Mouse (Mus musculus) kidney, embryonic 15.5 days (tissue): ENCODE measurements around the gene Tspan4. TPM values are rescaled to one million over a fixed set of nuclear protein-coding genes. Genes with fewer than 3 reads are reported as not detected.

ENCODE experiments used
- ATAC-seq: fragments of 200-750 bp; cut with Nextera tagmentation; replicated peaks from 2 replicates; pipeline ENCODE4 v1.8.0; 2017; ENCODE audit warnings: moderate TSS enrichment; ENCODE audit not compliant: low FRiP score
- H3K27ac ChIP-seq: fragments of 300-500 bp; sonication (generic); 2 replicates; pipeline ENCODE4 v1.5.1; 2015; ENCODE audit warnings: mild to moderate bottlenecking, inconsistent platforms
- H3K27me3 ChIP-seq: fragments of 300-500 bp; sonication (generic); 2 replicates; pipeline ENCODE4 v1.6.1; 2015; ENCODE audit warnings: inconsistent platforms
- H3K36me3 ChIP-seq: fragments of 300-500 bp; sonication (generic); 2 replicates; pipeline ENCODE4 v1.6.1; 2015; ENCODE audit warnings: inconsistent platforms
- H3K4me1 ChIP-seq: fragments of 300-500 bp; sonication (generic); 2 replicates; pipeline ENCODE4 v1.6.1; 2015; ENCODE audit warnings: inconsistent platforms
- H3K4me2 ChIP-seq: fragments of 300-500 bp; sonication (generic); 2 replicates; pipeline ENCODE4 v1.6.1; 2015; ENCODE audit warnings: moderate library complexity, mild to moderate bottlenecking, inconsistent platforms
- H3K4me3 ChIP-seq: fragments of 300-500 bp; sonication (generic); replicated peaks from 2 replicates; pipeline ENCODE4 v1.5.1; 2015; ENCODE audit warnings: mild to moderate bottlenecking, inconsistent platforms
- H3K9ac ChIP-seq: fragments of 300-500 bp; sonication (generic); 2 replicates; pipeline ENCODE4 v1.6.1; 2015; ENCODE audit warnings: mild to moderate bottlenecking, inconsistent platforms
- H3K9me3 ChIP-seq: fragments of 300-500 bp; sonication (generic); replicated peaks from 2 replicates; pipeline ENCODE4 v1.6.1; 2016; ENCODE audit warnings: inconsistent platforms
- WGBS: fragments of 180-500 bp; shearing (Covaris S2); methylation state at CpG from one replicate; pipeline ENCODE4 v1.1.7; 2015; ENCODE audit warnings: mixed read lengths; 5-methylcytosine and 5-hydroxymethylcytosine counted together
- polyA plus RNA-seq: library from polyadenylated mRNA; unstranded; fragments of >200 nt; fragmentation: Nextera tagmentation; extraction: Ambion mirVana; gene quantifications from 2 replicates; pipeline ENCODE4 v1.2.1, GENCODE M21; 2015

The Tspan4 gene
- polyA plus RNA-seq, 1 experiment from 2014 or later, result 93.4 TPM

DNA sequence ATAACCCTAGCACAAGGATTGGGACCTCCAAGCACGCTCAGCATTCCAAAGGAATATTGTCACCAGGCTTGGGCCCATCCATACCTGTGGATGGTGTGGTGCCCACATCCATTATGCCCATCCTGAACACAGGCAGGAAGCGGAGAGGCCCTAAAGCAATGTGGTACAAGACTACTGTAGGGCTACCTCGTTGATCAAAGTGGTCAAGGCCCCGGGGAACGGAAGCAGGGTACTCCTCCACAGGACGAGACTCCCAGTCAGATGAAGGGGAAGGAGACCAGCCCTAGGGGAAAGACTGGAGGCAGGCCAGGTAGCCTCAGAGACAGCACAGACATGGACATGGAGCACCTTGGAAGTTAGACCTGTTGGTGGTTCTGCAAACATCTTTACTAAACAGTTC, 2.3 kb upstream of the Tspan4 start:
- H3K4me2 ChIP-seq, result no peak overlapping the region
- peaks cover 71% of the 10 kb centered on the region for H3K4me1 ChIP-seq
- no peak overlapping the region for H3K27ac ChIP-seq
- H3K27me3 ChIP-seq, result no peaks in the 10 kb centered on the region
- H3K36me3 ChIP-seq, result peaks cover 35% of the 10 kb centered on the region
- no peaks in the 10 kb centered on the region for H3K9me3 ChIP-seq
- H3K9ac ChIP-seq, result no peak overlapping the region
- 76% methylated on average over 6 of the region's 6 CpGs for WGBS
- no peak overlapping the region for H3K4me3 ChIP-seq
- no peak for ATAC-seq

DNA sequence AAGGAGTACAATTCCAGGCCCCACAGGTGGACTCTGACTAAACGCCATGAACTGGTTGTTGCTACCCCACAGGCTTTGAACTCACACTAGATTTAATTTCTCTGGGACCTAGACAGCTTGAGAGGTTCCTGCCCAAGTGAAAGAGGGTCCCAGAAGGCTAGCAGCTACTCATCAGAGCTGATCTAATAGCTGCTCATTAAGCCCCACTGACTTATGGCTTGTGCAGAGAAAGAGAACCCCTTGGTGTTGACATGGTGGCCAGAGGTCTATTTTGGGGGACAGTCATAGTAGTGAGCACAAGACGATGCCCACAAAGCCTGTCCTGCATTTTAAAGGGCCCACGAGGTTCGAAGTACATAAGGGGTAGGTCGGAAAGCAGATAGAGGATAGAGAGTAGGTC, 880 bp upstream of the Tspan4 start:
- peak overlapping the region; percentile 66 for H3K4me3 ChIP-seq
- WGBS, result 7% methylated on average over 5 of the region's 5 CpGs
- peaks cover 35% of the 10 kb centered on the region for H3K36me3 ChIP-seq
- no peaks in the 10 kb centered on the region for H3K27me3 ChIP-seq
- no peak for ATAC-seq
- H3K4me1 ChIP-seq, result peaks cover 65% of the 10 kb centered on the region
- H3K9me3 ChIP-seq, result no peaks in the 10 kb centered on the region
- peak overlapping the region; percentile 92 for H3K4me2 ChIP-seq
- no peak overlapping the region for H3K27ac ChIP-seq
- H3K9ac ChIP-seq, result peak overlapping the region; percentile 66

DNA sequence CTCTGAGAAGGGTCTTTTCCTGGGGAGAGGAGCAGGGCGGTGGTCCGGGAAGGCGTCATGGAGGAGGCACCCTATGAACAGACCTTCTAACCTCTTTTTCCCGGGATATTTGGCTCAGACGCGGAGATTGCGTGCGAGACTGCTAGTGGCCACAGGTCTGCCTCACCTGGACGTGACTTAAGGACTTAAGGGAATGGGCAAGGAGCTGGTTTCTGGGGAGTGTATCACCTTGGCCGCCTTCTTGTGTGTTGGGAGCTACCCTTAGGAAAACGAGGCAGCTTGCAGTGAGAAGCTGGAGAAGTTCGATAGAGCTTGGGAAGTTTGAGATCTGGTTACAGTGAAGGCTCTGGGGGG, 742 bp downstream of the Tspan4 start:
- H3K4me3 ChIP-seq, result peak overlapping the region; percentile 66
- H3K27ac ChIP-seq, result peak overlapping the region; percentile 97
- WGBS, result 0% methylated on average over 12 of the region's 12 CpGs
- H3K27me3 ChIP-seq, result no peaks in the 10 kb centered on the region
- no peaks in the 10 kb centered on the region for H3K9me3 ChIP-seq
- peaks cover 58% of the 10 kb centered on the region for H3K4me1 ChIP-seq
- H3K36me3 ChIP-seq, result peaks cover 21% of the 10 kb centered on the region
- peak overlapping the region; percentile 66 for H3K9ac ChIP-seq
- H3K4me2 ChIP-seq, result peak overlapping the region; percentile 92
- peak; percentile 12; the same call in 1 of the 2 replicates for ATAC-seq

DNA sequence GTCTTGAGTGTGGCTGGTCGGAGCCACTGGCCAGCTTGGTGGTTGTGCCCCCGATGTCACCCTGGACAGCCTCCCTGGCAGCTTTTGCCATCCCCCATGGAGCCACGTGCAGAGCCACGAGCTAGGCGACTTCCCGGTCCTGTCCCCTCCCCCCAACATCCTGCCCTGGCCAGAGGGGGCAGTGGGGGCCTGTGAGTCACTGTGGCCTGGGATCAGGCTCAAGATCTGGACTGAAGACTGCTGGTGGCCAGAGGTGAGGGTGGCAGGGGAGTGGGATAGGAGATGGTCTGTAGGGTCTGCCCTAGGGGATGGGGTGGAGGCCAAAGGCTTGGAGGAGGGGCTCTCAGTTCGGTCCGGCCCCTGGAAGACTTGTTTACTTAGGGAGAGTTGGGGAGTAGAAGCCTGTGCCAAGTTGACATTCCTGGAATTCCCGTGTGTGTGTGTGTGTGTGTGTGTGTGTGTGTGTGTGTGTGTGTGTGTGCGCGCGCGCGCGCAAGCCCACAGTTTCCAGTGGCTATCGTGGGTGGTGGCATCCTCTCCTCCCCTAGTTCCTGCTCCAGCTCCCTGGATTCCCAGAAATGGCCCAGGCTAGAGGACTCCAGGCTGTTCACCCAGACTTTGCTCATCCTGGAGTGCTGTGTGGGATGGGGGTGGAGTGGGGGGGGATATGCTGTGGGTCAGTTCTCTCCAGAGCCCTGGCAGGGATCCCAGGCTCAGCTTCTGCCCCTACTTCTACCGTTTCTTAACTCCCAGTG, 1.4 kb downstream of the Tspan4 start:
- peak overlapping the region; percentile 97 for H3K27ac ChIP-seq
- WGBS, result 0% methylated on average over 14 of the region's 17 CpGs
- peaks cover 64% of the 10 kb centered on the region for H3K4me1 ChIP-seq

DNA sequence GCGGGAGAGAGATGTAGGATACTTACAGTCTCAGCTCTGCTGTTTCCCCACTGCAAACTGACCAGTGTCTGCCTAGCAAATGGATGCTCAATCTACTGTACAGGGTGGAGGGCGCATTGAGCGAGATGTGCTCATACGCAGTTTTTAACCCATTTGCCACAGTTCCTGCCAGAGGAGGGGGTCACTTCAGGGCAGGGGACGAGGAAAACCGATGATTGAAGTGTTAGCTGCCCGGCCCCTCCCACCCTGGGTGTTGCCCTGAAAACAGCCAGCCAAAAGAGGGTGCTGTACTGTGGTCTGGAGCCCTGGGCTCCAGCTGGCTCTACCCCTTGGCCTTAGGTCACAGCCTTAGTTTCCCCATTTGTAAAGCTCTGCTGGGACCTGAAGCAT, 1.9 kb downstream of the Tspan4 start:
- peak overlapping the region; percentile 92 for H3K4me2 ChIP-seq
- peak overlapping the region; percentile 97 for H3K27ac ChIP-seq
- 0 out of 2 replicates have a peak, but pooled peaks cover under 1% of the 10 kb centered on the region for H3K27me3 ChIP-seq
- peaks cover 70% of the 10 kb centered on the region for H3K4me1 ChIP-seq
- peak overlapping the region; percentile 66 for H3K9ac ChIP-seq
- H3K36me3 ChIP-seq, result peaks cover 10% of the 10 kb centered on the region
- H3K9me3 ChIP-seq, result no peaks in the 10 kb centered on the region
- H3K4me3 ChIP-seq, result peak overlapping the region; percentile 66
- ATAC-seq, result no peak
- WGBS, result 8% methylated on average over 7 of the region's 7 CpGs

More for the DNA sequence above, 1.4 kb downstream of the Tspan4 start:
- Histone ChIP-seq H3K27me3 (no peaks in the 10 kb centered on the region), H3K9me3 (no peaks in the 10 kb centered on the region), H3K4me2 (peak overlapping the region; percentile 92), H3K9ac (peak overlapping the region; percentile 66), H3K36me3 (peaks cover 15% of the 10 kb centered on the region), H3K4me3 (peak overlapping the region; percentile 66)
- ATAC-seq, result peak; percentile 72

DNA sequence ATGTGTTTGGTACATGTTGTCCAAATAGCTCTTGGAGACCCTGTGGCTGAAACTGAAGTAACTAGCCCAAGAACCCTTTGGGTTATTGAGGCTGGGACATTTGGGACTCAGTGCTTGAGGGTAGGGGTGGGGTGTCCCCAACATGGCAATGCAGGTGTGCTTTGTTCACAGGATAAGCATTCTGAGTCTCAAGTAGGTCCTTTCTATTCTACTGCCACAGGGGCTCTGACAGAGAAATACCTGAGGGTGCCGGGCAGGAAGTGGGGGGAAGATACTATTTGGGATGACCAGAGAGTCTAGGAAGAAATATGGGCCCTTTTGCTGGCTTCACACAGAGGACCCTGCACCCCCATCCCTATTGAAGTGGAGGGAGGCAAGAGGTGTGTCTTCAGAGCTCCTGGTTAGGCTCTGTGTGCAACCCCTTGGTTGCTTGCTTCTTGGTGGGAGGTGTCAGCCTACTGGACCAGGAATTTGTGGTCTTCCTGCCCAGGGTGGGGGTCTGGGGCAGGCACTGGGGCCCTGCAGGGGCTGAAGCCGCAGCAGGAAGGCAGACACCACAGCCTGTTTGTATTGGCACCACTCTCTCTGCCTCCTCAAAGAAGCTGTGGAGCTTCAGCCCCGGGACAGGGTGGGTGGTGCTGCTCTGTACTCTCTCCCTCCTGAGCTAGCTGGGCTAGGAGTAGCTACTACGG, 2.7 kb downstream of the Tspan4 start:
- Histone ChIP-seq H3K9ac (peak overlapping the region; percentile 66; the same call in 1 of the 2 replicates), H3K4me2 (peak overlapping the region; percentile 92), H3K9me3 (no peaks in the 10 kb centered on the region), H3K27ac (peak overlapping the region; percentile 97), H3K27me3 (peaks cover 8% of the 10 kb centered on the region), H3K36me3 (peaks cover 2% of the 10 kb centered on the region), H3K4me1 (peaks cover 73% of the 10 kb centered on the region), H3K4me3 (peak overlapping the region; percentile 66; the same call in 1 of the 2 replicates)
- ATAC-seq, result no peak
- 46% methylated on average over 4 of the region's 4 CpGs for WGBS

DNA sequence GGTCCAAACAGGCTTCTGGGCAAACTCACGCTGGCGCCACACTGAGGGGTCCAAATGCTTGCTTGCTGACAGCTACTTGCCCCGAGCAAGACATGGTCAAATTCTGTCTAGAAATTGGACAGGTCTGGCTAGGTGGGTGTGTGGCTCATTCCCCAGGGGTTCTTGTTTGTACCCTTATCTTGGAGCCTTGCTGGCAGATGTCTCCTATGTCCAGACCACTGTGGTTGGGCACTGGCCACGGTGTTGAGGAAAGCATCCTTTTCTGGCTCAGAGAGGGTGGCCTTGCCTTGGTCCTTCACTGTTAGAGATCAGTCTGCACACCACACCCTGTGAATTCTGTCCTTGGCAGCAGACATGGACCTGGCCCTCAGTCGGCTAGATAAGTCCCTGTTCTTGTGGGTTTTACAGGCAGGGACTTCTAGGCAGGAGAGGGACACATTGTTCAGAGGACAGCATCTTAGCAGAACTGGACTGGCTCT, 3.3 kb downstream of the Tspan4 start:
- H3K27me3 ChIP-seq, result peaks cover 14% of the 10 kb centered on the region
- peak overlapping the region; percentile 92 for H3K4me2 ChIP-seq
- no peaks in the 10 kb centered on the region for H3K9me3 ChIP-seq
- H3K27ac ChIP-seq, result peak overlapping the region; percentile 97
- H3K36me3 ChIP-seq, result no peaks in the 10 kb centered on the region
- H3K4me3 ChIP-seq, result 0 out of 2 replicates have a peak overlapping the region, but pooled peaks have one; percentile 8
- H3K9ac ChIP-seq, result 0 out of 2 replicates have a peak overlapping the region, but pooled peaks have one; percentile 21
- peaks cover 72% of the 10 kb centered on the region for H3K4me1 ChIP-seq
- WGBS, result 65% methylated on average over 5 of the region's 5 CpGs
- no peak for ATAC-seq

DNA sequence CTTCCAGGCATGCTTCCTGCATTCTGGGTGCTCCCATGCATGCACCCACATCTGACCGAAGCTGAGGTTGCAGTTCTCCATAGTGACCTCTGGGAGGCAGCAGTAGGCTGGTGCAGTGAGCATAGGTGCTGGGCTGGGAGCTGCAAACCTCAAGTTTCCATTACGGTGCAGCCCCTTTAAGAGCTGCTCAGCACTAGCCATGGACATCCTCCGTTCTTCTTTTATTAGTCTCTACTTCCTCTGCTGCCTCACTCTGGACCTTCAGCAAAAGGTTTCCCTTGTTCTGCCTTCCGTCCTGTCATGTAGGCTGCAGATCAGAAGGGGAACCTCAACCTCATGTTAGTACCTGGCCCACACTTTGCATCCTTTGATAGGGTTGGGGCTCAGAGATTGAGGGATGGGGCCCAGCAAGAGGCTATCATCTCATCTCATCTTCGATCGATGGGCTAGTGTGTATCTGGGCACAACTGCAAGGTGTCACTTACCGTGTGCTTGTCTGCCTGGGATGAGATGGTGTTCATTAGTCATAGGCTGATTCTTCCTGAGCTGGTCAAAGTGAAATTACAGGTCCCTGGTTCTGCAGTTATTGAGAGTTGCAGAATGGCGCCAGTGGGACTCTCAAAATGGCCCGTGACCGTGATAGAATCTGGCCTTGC, 5.9 kb downstream of the Tspan4 start:
- H3K9ac ChIP-seq, result no peak overlapping the region
- peaks cover 16% of the 10 kb centered on the region for H3K27me3 ChIP-seq
- ATAC-seq, result peak; percentile 24

DNA sequence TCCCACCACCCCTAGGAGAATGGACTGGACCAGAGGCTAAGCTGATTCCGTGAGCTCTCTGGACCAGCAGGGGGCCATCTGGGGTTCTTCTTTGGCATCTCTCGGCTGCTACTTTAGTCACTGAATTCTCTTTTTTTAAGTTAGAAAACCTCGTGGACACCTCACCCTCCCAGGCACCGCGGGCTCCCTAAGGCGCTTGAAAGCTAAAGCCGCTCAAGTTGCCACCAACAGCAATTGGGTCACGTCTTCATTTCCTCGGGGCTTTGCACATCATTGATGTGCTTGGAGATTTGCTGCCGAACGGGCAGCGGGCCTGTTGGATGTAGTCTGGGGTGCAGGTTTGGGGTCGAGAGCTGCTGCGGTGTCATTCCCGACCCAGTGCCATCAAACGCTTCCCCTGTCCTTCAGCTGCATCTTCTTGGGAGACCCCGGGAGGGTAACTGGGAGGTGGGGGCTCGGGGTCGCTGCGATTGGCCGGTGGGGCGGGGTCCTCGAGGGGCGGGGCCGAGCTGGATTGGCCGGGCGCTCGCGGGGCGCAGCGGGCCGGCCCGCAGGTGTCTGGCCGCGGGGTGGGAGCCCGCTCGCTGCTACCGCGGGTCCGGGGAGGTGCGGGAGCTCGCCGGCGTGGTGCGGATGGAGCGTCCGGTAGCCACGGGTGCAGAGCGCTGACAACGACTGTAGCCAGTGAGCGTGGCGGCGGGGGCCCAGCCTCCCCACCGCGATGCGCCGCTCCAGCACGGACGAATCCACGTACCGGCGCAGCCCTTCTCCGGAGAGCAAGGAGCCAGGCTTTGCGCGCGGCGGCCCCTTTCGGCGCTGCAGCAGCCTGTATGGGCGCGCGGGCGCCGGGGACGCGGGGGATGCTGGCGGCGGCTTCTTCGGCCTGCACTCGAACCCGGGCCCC, 6.7 kb downstream of the Tspan4 start:
- Histone ChIP-seq H3K27ac (no peak overlapping the region), H3K9me3 (no peaks in the 10 kb centered on the region), H3K4me2 (peak overlapping the region; percentile 99), H3K9ac (peak overlapping the region; percentile 55), H3K4me3 (peak overlapping the region; percentile 64), H3K4me1 (peaks cover 52% of the 10 kb centered on the region), H3K27me3 (peaks cover 16% of the 10 kb centered on the region), H3K36me3 (0 out of 2 replicates have a peak, but pooled peaks cover 4% of the 10 kb centered on the region)
- WGBS, result under 1% methylated on average over 71 of the region's 81 CpGs
- no peak for ATAC-seq

More for the DNA sequence above, 5.9 kb downstream of the Tspan4 start:
- Histone ChIP-seq H3K4me2 (peak overlapping the region; percentile 99), H3K36me3 (no peaks in the 10 kb centered on the region), H3K9me3 (no peaks in the 10 kb centered on the region), H3K27ac (no peak overlapping the region), H3K4me3 (peak overlapping the region; percentile 64), H3K4me1 (peaks cover 60% of the 10 kb centered on the region)
- WGBS, result 8% methylated on average over 10 of the region's 10 CpGs

DNA sequence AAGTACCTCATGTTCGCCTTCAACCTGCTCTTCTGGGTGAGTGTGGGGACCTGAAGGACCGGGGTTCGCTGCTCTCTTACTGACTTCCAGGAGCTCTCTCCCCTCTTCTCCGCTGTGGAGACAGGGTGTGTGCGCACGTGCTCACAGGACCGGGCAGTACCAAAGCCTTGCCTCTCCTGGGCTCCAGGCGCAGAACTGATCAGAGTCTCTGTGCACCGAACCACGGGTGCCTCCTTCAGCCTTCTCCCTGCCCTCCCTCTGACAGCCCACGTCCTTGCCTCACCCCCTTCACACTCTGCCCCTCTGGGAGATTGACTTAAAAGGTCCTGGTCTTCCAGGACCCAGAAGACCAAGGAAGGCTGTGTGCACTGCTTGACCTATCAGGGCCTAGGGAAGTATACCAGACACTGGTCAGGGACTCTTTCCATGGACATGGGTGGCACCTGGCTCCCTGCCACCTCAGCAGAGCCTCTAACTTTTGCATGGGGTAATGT, 7.5 kb downstream of the Tspan4 start:
- Histone ChIP-seq H3K9me3 (no peaks in the 10 kb centered on the region), H3K36me3 (0 out of 2 replicates have a peak, but pooled peaks cover 4% of the 10 kb centered on the region), H3K9ac (peak overlapping the region; percentile 55), H3K4me3 (peak overlapping the region; percentile 64), H3K4me2 (peak overlapping the region; percentile 99), H3K4me1 (peaks cover 44% of the 10 kb centered on the region), H3K27ac (no peak overlapping the region), H3K27me3 (peaks cover 16% of the 10 kb centered on the region)
- ATAC-seq, result peak; percentile 7
- 16% methylated on average over 11 of the region's 11 CpGs for WGBS
